Comparison of ENCODE assay signal across 12 mouse cellular contexts in genomic region chr17:5829930-5830329, GRCm38 (mm10). TPM values are rescaled to one million over a fixed set of nuclear protein-coding genes. Genes with fewer than 3 reads are reported as not detected.
DNase-seq lines count a peak whose midpoint lies in the region; ATAC-seq and TF ChIP-seq lines count a peak whose summit lies in the region.
"Had no signal": no experiment of that assay in that cellular context is flagged by ENCODE, and none has a peak within 500 bp of the region (broad histone marks: within the 10 kb centered on the region; RNA-seq: fewer than 3 reads in every experiment).

No protein-coding gene starts in this region.

- H3K27me3 ChIP-seq in G1E (ENCODE audit: insufficient read depth, low read length) = no peaks in the 10 kb centered on the region
- H3K27me3 ChIP-seq in liver, embryonic 11.5 days (replicated peaks; ENCODE audit: control insufficient read depth, insufficient read depth, low read length) = no peaks in the 10 kb centered on the region
- H3K27me3 ChIP-seq in spleen, adult 2 months (ENCODE audit: control insufficient read depth, insufficient read depth, low read length) = no peaks in the 10 kb centered on the region
- H3K27me3 ChIP-seq: hindbrain, embryonic 15.5 days had no signal

- peak; percentile 63 for ATAC-seq in G1E (ENCODE audit: extremely low read depth, insufficient number of reproducible peaks, low FRiP score, poor library complexity, severe bottlenecking)
- ATAC-seq in liver, embryonic 11.5 days (replicated peaks; ENCODE audit: low FRiP score) = peak; percentile 48
- ATAC-seq: activated CD4-positive, CD25-positive, alpha-beta regulatory T cell, adult 4 months had no signal

- intact Hi-C loops in left cerebral cortex, postnatal 36 days (cut with DNase I) = no loop called here

- H3K4me3 ChIP-seq in G1E (ENCODE audit: low read depth, low read length) = no peak overlapping the region; the same call in 1 of the 2 replicates
- no peak overlapping the region for H3K4me3 ChIP-seq in liver, embryonic 11.5 days (ENCODE audit: low read depth, low read length)
- no peak overlapping the region for H3K4me3 ChIP-seq in spleen, adult 2 months (ENCODE audit: extremely low read depth, insufficient read depth, insufficient read length)
- H3K4me3 ChIP-seq: hindbrain, embryonic 15.5 days had no signal

- peak overlapping the region; percentile 82 for H3K27ac ChIP-seq in liver, embryonic 11.5 days (ENCODE audit: low read depth, low read length)
- H3K27ac ChIP-seq in spleen, adult 2 months (ENCODE audit: insufficient read depth, low read length) = peak overlapping the region; percentile 86
- H3K27ac ChIP-seq: hindbrain, embryonic 15.5 days had no signal

- 0 out of 2 replicates have a peak overlapping the region, but pooled peaks have one; percentile 3 for H3K9ac ChIP-seq in liver, embryonic 11.5 days (ENCODE audit: low read depth, low read length)
- H3K9ac ChIP-seq: hindbrain, embryonic 15.5 days had no signal

- peaks cover 2% of the 10 kb centered on the region; the same call in 1 of the 2 replicates for H3K9me3 ChIP-seq in G1E (replicated peaks)
- H3K9me3 ChIP-seq in liver, embryonic 11.5 days (ENCODE audit: control insufficient read depth, low read length) = no peaks in the 10 kb centered on the region
- H3K9me3 ChIP-seq: hindbrain, embryonic 15.5 days had no signal

- peak overlapping the region; percentile 54 for H3K4me2 ChIP-seq in liver, embryonic 11.5 days
- H3K4me2 ChIP-seq: heart, embryonic 11.5 days; hindbrain, embryonic 15.5 days had no signal

- peaks cover 51% of the 10 kb centered on the region for H3K4me1 ChIP-seq in G1E (ENCODE audit: insufficient read depth, low read depth, low read length)
- peaks cover 43% of the 10 kb centered on the region for H3K4me1 ChIP-seq in liver, embryonic 11.5 days (replicated peaks; ENCODE audit: control insufficient read depth, insufficient read depth, low read length)
- H3K4me1 ChIP-seq in spleen, adult 2 months (ENCODE audit: control insufficient read depth, insufficient read depth, insufficient read length) = peaks cover 15% of the 10 kb centered on the region; the same call in 1 of the 2 replicates
- H3K4me1 ChIP-seq: hindbrain, embryonic 15.5 days had no signal

- H3K36me3 ChIP-seq in G1E (replicated peaks) = peaks cover 3% of the 10 kb centered on the region
- H3K36me3 ChIP-seq in liver, embryonic 11.5 days (ENCODE audit: control insufficient read depth, insufficient read depth, low read length) = no peaks in the 10 kb centered on the region
- H3K36me3 ChIP-seq in spleen, adult 2 months (ENCODE audit: control insufficient read depth, insufficient read depth, low read length) = no peaks in the 10 kb centered on the region
- H3K36me3 ChIP-seq: hindbrain, embryonic 15.5 days had no signal

- TF ChIP-seq POLR2A in spleen, adult 2 months (IDR thresholded peaks at IDR 0.05; ENCODE audit: low read depth, low read length) = no peak

- 33% methylated on average over 3 of the region's 3 CpGs for WGBS in liver, embryonic 11.5 days
- WGBS in spleen, adult 2 months = 15% methylated on average over 3 of the region's 3 CpGs

- DNase-seq in 416B (ENCODE audit: low read depth) (peak; percentile 90), G1E (ENCODE audit: low spot score) (peak; percentile 43)
- DNase-seq in liver, embryonic 11.5 days (ENCODE audit: low spot score) = no peak
- DNase-seq in spleen, adult 2 months (ENCODE audit: low read depth in 1 of 2, low spot score in 2 of 2) = peak in 1 of 2 experiments; percentile 50
- DNase-seq in kidney, adult 18-20 months = no peak
- no peak for DNase-seq in left cerebral cortex, postnatal 36 days (ENCODE audit: low spot score in 2 of 2)
- no peak for DNase-seq in lung, postnatal 14 days
- DNase-seq: kidney, postnatal 25 days; lung, postnatal 10 days had no signal

- no peak for TF ChIP-seq CTCF in G1E (IDR thresholded peaks at IDR 0.05; ENCODE audit: low read depth, low read length)
- TF ChIP-seq CTCF in spleen, adult 2 months (IDR thresholded peaks at IDR 0.05; ENCODE audit: extremely low read depth, insufficient read depth, insufficient read length, insufficient replicate concordance) = no peak

RNA-seq across cellular contexts. Expression of gene Snx9, which starts 11.2 kb away (rescaled TPM):
- total RNA-seq in G1E (2014; fragmentation: Nextera tagmentation) = 55.5 and 59.7 TPM in 2 replicates
- 41.1 and 46.7 TPM in 2 replicates for total RNA-seq in G1E (2017)
- polyA plus RNA-seq in G1E (2012) = 26.7 and 28.0 TPM in 2 replicates
- 31.2 and 35.4 TPM in 2 replicates for polyA plus RNA-seq in liver, embryonic 11.5 days (2014; fragmentation: Nextera tagmentation; extraction: Ambion mirVana)
- 22.1 and 26.6 TPM in 2 replicates for polyA plus RNA-seq in spleen, adult 2 months (2012; rRNA removed)
- total RNA-seq in left cerebral cortex, postnatal 36 days (2021) = 10 to 100 TPM; 13.0 to 14.3 TPM

Comparison
In these comparisons a context has a peak if more than half of its experiments do, and no peak if none do; other contexts are left out.
1. DNase-seq: peak in 416B (single experiment) and G1E (single experiment); none in liver, embryonic 11.5 days (single experiment), kidney, adult 18-20 months (single experiment), left cerebral cortex, postnatal 36 days (0 of 2) and lung, postnatal 14 days (single experiment).